Mouse (Mus musculus) layer of hippocampus, adult 2 months (tissue): ENCODE data around the gene Mblac1. TPM values are rescaled to one million over a fixed set of nuclear protein-coding genes. Genes with fewer than 3 reads are reported as not detected.

Source experiments
- DNase-seq, 2 experiments: peaks; one replicate each; pipeline ENCODE4 v3.0.0; 2022; ENCODE audit warnings: low spot score in 2 of 2
- H3K27ac ChIP-seq: fragments of 200-600 bp; 2 replicates; pipeline ENCODE4 v1.8.1; 2022
- H3K4me3 ChIP-seq: fragments of 200-600 bp; 2 replicates; pipeline ENCODE4 v1.8.1; 2022; ENCODE audit warnings: mild to moderate bottlenecking
- CTCF ChIP-seq: fragments of 200-600 bp; conservative IDR thresholded peaks from 2 replicates; pipeline ENCODE4 v1.8.1; 2022; ENCODE audit warnings: antibody characterized with exemption, mild to moderate bottlenecking, moderate library complexity
- long read RNA-seq, 2 experiments: library from polyadenylated mRNA; stranded (forward); transcript quantifications; one replicate each; pipeline ENCODE4 v2.0.0; 2021; ENCODE audit warnings: borderline mapping rate in 2 of 2
- total RNA-seq, 2 experiments: library from RNA; stranded (reverse); gene quantifications; 2 replicates each; pipeline ENCODE4 v1.2.3; 2021

Gene Mblac1
- 1 to 10 TPM; 8.2 to 8.4 TPM for total RNA-seq
- long read RNA-seq, experiment 1, partial matches to known transcripts: 0 of 1 reads
- long read RNA-seq, experiment 1, other reads (novel, unspliced or antisense): 0 of 1 reads
- long read RNA-seq, experiment 2, partial matches to known transcripts: 0 of 3 reads
- long read RNA-seq, experiment 2, other reads (novel, unspliced or antisense): 0 of 3 reads

DNA sequence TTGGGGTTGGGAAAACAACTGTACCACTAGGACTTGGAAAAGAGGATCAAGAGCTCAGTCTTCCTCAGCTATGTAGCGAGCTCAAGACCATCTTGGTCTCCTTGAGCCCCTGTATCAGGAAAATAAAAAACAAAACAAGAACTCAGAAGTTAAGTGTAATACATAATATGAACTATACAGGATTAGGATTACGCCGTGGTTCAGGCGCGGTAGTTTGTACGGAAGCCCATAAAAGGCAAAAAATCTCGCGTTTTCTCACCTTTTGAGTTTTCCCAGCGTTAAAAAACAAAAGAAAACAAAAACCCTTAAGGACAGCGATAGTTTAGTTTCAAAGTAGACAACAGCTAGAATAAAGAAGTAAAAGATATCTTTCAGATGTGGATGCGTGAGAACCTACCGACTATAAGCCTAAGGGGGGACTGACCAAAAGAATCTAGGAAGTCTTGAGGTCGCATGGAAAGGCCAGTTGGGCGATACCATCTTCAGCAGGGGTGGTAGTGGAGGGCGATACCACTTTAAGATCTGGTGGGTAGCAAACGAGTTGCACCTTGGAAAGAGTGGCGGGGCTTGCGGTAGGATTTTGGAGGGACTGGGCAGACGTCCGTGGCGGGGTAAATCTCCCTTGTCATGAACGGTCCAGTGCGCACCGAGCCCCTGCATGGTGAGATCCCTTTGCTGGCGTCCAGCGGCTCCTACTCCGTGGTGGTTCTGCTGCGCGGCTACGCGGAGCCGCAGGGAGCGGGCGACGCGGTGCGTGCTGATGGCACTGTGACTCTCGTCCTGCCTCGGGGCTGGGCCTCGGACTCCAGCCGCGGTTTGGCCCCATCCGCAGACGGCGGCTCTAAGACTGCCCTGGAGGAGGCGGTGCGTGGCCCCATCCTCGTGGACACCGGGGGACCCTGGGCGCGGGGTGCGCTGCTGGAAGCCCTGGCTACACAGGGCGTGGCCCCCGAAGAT is at the start of gene Mblac1:
Mblac1 (plus strand) TSS at position 544 of the 957 bp plus-strand sequence.
- H3K4me3 ChIP-seq: peak within 1 kb of the TSS; percentile 85
- TF ChIP-seq CTCF: no peak
- H3K27ac ChIP-seq: peak within 1 kb of the TSS; percentile 96
- peak; percentile 79 to 82 for DNase-seq

- Histone ChIP-seq H3K4me3 (peak overlapping the region; percentile 74), H3K27ac (no peak overlapping the region; the same call in 1 of the 2 replicates)
- no peak for DNase-seq
- TF ChIP-seq CTCF: no peak
Observed at GRCm38 (mm10) chr5:138154390-138154789, 39.7 kb upstream of the Mblac1 start.

DNA sequence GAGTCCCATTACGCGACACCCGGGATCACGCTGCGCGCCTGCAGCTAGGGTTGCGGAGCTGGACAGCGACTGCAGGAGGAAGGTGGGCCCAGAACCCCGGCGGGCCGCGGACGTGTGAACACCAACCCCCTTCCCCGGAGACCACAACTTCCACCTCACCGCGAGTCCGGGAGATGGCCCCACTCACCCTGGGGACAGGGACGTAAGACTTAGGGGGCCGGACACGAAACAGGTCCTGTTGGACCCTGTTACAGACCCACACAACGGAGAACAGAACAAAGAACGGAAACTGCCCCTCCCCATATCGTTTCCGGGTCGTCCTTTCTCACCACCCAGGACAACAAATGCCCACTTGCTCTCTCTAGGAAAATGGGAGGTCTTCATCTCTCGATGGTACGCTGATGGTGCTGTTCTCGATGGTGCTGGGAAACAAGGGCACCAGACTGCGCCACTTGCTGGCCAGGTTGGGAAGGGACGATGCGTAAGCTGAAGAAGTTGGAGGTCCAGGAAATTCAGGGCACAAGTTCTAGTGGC is 38.6 kb upstream of the Mblac1 start, which contains the start of gene Zfp113:
Zfp113 (minus strand) TSS at position 302 of the 534 bp plus-strand sequence.
- peak; percentile 90 to 96 for DNase-seq
- Histone ChIP-seq H3K4me3 (peak within 1 kb of the TSS; percentile 74), H3K27ac (peak within 1 kb of the TSS; percentile 93)
- TF ChIP-seq CTCF: peak; percentile 87

GRCm38 (mm10) chr5:138160224-138160762 is 33.8 kb upstream of the Mblac1 start:
- Histone ChIP-seq H3K27ac (peak overlapping the region; percentile 83), H3K4me3 (peak overlapping the region; percentile 70)
- no peak for TF ChIP-seq CTCF
- no peak for DNase-seq

- TF ChIP-seq CTCF: peak; percentile 13; the same call in 1 of the 2 replicates
- peak within 1 kb of the TSS; percentile 70 for H3K4me3 ChIP-seq
Observed at GRCm38 (mm10) chr5:138160842-138161665, 33.1 kb upstream of the Mblac1 start, which contains the start of gene Cops6. TSS of gene Cops6 (plus strand) at chr5:138161071.

DNA sequence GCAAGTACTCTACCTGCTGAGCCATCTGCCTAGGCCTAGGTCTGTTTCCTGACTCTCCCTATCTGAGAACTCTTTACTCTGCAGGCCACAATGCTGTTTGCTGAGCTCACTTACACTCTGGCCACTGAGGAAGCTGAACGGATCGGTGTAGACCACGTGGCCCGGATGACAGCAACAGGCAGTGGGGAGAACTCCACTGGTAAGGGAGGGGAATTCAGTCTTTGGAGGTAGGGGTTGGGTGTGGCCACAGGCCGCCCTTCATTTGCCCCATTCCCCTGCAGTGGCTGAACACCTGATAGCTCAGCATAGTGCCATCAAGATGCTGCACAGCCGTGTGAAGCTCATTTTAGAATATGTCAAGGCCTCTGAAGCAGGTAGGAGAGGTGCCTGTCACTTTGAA is 31.1 kb upstream of the Mblac1 start:
- TF ChIP-seq CTCF: no peak
- DNase-seq: no peak
- H3K4me3 ChIP-seq: no peak overlapping the region
- no peak overlapping the region for H3K27ac ChIP-seq

More at GRCm38 (mm10) chr5:138160842-138161665, 33.1 kb upstream of the Mblac1 start, which contains the start of gene Cops6:
- peak; percentile 95 to 97 for DNase-seq
- H3K27ac ChIP-seq: peak within 1 kb of the TSS; percentile 83

GRCm38 (mm10) chr5:138163610-138164009 is 30.5 kb upstream of the Mblac1 start:
- H3K4me3 ChIP-seq: no peak overlapping the region
- no peak for TF ChIP-seq CTCF
- DNase-seq: no peak
- H3K27ac ChIP-seq: no peak overlapping the region

DNA sequence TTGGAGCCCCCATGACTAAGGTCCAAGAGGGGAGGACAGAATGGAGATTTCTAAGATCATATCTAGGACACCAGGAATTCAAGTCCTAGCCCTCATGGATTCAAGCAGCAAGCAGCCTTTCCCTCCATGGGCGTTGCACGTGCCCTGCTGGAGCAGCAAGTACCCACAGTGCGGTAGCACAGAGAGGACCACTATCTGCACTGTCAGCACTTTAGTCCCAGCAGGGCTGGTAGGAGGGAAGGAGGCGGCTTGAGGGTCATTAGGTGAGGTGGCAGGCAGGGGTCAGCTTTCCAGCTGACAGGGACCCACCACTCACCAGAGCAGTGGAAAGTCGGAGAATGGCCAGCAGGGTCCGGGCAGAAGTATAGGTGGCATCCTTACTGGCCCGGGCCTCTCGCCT is 28.5 kb upstream of the Mblac1 start:
- H3K4me3 ChIP-seq: no peak overlapping the region
- no peak overlapping the region for H3K27ac ChIP-seq
- TF ChIP-seq CTCF: no peak
- DNase-seq: no peak

- Histone ChIP-seq H3K27ac (peak overlapping the region; percentile 92), H3K4me3 (peak overlapping the region; percentile 84)
- peak; percentile 92 to 94 for DNase-seq
- TF ChIP-seq CTCF: peak; percentile 25
Observed at GRCm38 (mm10) chr5:138170936-138171561, 23.1 kb upstream of the Mblac1 start.

DNA sequence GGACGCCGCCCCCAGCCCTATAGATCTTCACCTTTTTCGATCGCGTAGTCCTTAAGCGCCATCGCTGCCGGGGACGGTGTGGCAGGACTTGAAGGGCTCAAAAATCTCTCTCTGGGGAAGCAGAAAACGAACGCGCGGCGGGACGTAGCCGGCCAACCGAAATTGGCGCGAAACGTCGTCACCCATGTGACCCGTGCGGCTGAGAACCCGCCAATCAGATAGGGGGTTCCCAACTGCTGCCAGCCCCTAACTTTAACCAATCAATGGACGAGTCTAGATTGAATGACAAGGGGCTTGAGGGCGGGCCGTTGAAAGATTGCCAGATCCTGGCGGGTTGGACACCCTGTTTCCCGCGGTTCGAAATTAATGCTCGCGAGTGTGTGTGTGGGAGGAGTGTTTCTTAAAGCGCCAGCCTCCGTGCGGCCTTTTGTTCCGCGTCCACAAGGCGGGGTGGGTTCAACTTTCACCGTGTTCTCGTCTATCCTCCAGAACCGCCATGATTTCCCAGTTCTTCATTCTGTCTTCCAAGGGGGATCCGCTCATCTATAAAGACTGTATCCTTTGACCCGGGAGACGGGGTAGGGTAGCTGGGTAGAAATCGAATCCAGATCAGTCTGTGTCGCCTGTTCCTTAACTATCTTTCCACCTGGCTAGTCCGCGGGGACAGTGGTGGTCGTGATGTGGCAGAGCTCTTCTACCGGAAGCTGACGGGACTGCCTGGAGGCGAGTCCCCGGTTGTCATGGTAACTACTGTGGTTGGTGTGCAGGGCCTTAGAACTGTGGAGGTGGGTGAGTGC is 22.2 kb upstream of the Mblac1 start, which contains the start of the genes Ap4m1 and Mcm7:
Ap4m1 (plus strand) TSS at position 308 of the 797 bp plus-strand sequence.
Mcm7 (minus strand) TSS at position 728 of the 797 bp plus-strand sequence.
- TF ChIP-seq CTCF: peak; percentile 43
- peak; percentile 98 for DNase-seq
- Histone ChIP-seq H3K27ac (peak within 1 kb of the TSS; percentile 96), H3K4me3 (peak within 1 kb of the TSS; percentile 84)
